Mouse (Mus musculus) frontal cortex, adult 2 months (tissue): ENCODE data around the gene Nlrc4. TPM values are rescaled to one million over a fixed set of nuclear protein-coding genes. Genes with fewer than 3 reads are reported as not detected.

Experiments used
- DNase-seq, 2 experiments: peaks; one replicate each; pipeline ENCODE4 v3.0.0; 2022; ENCODE audit warnings: low spot score in 1 of 2; ENCODE audit errors: extremely low spot score in 1 of 2
- polyA plus RNA-seq: library from polyadenylated mRNA; depleted of rRNA; stranded (reverse); fragments of >200 nt; gene quantifications from 2 replicates; pipeline ENCODE4 v1.2.3, GENCODE M21; 2012

Gene Nlrc4
- polyA plus RNA-seq, 1 experiment: 0.18 TPM

DNA sequence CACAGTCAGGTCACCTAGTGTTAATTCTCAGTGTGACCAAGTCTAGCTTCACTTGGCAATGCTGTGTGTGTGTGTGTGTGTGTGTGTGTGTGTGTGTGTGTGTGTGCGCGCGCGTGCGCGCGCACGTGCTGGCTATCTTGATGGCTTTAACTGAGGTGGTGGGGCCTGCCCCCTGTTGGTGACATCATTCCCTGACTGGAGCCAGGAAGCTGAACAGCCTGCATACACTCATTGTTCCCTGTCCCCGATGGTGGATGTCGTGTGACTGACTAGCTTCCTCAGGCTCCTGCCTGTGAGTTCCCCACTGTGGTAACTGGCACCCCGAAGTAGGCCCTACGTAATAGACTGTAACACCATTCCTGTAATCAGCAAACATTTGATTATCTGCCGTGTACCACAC is 27.5 kb downstream of the Nlrc4 start:
- no peak for DNase-seq

DNA sequence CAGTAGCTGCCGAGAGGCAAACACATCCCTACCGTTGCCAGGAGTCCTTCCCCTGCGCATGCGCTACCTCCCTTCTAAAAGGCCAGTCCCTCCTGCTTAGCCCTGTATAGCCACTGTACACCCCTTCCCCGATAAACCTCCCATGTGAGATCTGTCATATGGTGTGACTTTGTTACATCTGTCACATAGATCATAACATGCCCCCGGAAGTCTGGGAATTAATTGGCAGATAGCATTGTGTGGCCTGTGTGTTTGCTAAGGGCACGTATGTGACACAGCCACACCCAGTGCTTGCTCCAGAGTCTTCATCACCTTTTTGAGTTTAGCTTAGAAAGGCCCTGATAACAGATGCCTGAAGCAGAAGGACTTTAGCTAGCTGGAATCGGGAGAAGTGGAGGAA is 28.9 kb downstream of the Nlrc4 start:
- DNase-seq: no peak

DNA sequence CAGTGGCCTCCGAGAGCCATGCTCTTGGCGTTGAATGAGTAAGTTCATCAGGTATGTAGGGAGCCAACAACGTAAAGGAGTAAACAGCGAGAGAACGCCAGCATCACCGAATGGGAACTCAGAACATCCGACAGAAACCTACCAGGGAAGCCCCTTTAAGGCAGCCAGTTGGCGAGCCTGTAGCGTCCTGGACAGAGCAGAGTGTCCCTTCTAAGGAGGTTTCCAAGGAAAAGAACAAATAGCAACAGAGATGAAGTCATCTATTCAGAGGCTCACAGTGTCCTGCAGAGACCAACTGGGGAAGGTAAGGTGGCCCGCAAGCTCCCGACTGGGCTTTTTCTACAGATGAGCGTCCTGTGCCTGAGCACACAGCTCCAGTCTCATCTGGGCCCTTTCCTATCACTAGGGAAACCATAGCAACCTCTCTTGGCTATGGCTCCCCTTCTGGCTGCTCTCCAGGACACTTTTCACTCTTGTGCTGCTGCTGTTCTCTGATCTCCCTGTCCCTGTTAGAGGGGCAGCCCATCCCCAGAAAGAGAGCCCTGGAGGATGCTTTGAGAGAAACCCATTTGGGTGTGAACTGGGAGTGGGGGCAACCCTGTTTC is 34.4 kb downstream of the Nlrc4 start:
- peak in 1 of 2 experiments; percentile 12 for DNase-seq

DNA sequence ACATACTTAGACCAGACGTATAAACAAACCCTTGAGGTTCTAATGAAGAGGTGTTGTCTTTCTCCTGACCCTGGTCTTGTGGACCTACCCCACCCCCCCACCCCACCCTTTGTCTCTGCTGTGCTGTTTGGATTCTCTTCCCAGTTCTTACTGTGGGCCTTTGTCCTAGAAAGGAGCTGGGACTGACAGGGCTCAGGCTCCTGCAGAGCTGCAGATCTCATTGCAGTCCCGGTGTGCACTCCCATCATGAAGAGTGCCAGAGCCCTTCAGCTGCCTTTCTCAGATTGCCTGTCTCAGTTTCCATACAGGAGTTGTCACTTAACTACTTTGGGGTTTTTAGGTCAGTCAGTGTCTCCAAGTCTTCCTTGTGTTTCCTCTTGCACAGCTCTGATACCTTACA is 38.3 kb downstream of the Nlrc4 start:
- no peak for DNase-seq

DNA sequence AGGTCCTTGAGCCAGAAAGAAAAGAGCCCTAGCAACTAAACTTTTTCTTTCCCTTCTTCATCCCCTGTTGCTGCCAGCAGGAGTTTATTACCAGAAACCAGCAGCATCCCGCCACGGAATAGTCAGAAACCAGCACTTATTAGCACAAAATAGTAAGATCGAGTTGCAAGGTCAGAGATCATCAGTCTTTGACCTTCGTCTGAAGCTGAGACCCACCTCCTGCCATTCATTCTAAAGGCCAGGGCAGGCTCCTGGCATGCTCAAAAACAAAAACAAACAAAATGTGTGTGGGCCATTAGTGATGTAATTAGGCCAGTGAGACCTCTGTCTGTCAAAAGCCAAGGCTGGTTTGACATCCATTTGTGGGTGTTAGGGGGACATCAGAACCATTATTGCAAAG is 40.8 kb downstream of the Nlrc4 start:
- DNase-seq: no peak

DNA sequence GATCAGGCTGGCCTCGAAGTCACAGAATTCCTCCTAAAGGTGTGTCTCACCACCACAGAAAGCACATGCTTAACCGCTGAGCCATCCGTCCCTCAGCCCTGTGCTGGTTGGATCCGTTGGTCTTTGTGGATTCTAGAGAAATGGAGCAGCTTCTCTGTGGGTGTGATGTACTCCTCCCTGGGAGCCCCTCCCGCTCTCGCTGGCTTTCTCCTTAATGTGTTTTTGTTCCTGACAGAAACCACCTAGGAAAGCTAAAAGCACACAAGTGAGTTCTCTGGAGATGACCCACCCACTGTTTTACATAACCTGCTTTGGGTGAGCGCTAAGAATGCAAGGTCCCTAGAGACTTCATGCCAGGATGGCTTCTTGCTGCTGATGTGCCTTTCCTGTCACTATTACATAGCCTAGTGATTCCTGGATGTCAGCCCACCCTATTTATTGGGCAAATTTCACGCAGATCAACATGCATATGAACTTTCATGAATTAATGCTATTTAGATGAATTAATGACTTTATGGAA is 42.0 kb downstream of the Nlrc4 start:
- no peak for DNase-seq

DNA sequence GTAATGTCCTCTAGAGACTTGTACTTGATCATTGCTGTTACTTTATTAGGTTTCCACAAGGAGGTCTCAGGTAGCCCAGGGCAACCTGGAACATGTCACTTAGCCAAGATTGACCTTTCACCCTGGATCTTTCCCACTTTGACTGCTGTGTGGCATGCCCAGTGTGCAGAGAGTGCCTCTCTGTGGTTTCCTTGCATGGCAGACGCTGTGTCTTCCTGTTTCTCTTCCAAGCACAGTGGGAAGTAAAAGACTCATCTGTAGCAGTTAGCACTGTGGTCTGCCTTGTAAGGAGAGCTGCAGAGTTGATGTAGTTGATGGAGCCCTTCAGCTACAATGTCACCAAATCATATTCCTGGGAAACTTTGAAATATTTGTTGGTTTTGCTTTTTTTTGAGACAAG is 44.3 kb downstream of the Nlrc4 start:
- DNase-seq: no peak

DNA sequence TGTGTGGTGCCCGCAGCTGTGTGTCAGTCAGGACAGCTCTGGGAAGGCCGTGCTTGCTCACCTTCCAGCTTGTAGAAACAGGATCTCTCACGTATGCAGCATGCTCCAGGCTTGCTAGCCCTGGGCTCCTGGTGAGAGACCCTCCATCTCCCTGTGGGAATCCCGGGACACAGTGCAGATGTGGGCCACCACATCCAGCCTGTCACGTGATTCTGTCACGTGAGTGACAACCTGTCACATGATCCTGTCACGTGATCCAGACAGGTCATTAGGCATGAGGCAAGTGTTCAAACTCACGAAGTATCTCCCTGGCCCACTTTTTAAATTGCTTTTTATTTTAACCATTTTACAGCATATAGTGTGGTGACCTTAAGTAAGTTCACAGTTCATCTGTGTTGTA is 45.6 kb downstream of the Nlrc4 start:
- DNase-seq: no peak

DNA sequence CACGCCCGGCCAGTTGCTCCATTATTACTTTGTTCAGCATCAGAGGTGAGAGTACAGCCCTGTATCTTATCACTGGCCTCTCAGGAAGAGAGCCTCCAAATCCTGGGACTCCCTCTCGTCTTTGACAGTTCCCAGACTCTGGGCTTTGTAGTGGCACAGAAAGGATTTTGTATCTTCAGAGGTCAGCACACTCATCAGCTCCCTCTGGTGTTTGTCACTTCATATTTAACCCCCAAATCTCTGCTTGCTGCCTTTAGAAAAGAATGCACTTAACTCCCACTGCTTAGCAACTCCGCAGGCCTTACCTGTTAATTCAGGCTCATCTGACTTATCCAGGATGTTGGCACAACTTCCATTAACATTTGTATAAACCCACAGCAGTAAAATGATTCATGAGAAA is 49.2 kb downstream of the Nlrc4 start:
- no peak for DNase-seq

DNA sequence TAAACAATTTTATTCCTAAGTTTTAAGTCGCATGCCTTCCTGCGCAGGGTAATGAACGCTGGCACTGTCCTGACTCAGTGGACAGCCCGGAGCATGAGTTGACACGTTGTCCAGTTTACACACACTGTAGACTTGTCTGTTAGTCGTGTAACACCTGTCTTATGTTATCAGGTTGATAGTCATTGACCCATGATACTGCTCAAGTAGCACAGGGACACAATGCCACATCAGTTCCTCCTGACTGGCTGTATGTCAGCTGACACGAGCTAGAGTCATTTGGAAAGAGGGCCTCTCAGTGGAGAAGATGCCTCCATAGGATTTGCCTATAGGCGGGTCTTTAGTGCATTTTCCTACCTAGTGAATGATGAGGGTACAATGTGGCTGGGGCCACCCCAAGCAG is 52.5 kb downstream of the Nlrc4 start:
- no peak for DNase-seq

DNA sequence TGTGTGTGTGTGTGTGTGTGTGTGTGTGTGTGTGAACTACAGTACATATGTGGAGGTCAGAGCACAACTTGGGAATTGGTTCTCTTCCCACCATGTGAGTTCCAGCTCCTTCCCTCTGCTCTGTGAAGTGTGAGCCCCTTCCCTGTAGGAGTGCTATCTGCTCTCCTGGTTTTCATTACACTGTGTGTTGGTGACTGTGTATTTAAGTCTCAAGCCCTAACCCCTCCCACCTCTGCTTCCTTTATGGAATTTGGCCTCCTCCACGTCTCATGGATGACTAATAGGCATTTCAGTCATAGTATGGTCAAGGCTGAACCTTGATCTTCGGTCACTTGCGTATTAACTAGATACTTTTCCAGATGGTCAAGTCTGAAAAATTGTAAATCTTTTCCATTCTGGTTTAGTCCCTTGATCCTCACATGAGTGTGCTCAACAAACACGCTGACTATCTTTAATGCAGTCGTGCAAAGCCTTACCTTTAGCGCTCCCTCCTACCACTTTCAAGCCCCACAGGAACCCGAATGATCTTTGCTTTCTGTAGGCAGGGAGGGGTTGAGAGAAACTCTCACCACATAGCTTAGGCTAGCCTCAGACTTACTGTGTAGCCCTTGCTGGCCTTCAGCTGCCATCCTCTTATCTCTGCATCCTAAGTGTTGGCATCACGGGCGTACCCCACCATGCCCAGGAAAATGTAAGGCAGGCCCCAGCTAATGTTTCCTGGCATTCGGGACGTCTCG is 56.3 kb downstream of the Nlrc4 start:
- DNase-seq: no peak

DNA sequence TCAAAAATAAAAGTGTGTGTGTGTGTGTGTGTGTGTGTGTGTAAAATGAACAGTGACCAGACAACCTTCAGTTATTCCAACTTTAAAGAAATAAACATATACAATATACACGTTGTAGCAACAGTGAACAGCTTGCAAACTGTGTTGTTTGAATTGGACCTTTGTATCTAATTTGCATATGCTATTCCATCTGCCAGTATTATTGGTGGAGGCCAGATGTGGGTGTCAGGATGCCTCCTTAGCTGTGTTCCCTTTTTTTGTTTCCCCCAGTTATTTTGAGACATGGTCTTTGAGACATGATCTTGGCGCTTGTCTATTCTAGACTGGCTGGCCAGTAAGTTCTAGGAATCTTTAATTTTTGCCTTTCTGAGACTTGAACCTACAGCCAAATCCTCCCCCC is 61.8 kb downstream of the Nlrc4 start:
- DNase-seq: no peak

DNA sequence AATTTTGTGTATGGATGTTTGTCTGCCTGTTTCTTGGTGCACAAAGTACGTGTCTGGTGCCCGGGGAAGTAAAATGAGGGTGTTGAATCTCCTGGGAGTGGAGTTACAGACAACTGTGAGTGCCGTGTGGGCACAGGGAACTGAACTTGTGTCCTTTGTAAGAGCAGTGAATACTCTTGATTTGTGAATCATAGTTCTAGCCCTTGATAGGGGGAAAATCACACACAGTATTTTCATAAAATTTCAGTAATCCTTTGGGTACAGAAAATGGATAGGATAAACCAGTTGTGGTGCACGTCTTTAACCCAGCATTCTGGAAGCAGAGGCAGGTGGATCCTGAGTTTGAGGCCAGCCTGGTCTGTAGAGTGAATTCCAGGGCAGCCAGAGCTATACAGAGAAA is 62.2 kb downstream of the Nlrc4 start:
- DNase-seq: no peak

DNA sequence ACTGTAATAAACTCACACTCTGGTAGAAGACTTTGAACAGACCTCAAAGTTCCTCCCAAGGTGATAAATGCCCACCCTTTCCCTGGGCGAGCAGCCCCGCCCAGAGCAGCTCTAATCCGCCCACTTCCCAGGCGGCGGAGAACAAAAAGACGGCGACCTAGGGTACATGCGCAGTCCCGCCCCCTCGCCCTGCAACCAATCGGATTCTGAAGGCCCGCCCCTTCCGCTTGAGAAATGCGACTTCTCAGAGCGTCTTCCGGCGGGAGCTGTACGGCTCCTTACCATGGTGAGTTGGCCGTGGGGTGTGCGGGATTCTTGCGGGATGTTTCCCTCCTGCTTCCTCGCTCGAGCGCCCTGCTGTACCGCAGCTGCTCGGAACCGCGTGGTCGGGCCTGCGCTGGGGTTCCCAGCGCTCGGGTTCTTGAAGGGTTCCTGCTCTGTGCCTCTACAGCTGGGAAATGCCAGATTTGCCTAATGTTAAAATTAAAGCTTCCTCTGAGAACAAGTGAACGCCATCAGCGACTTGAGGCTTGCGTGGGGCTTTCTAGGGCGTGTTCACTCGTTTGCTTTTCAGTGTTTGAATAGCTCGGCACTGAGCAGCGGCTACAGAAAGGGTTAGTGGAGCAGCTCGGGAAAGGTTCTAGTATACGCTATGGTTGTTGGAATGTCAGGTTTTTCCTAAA is 63.4 kb downstream of the Nlrc4 start, which contains the start of gene Slc30a6:
Gene Slc30a6, plus strand, starts transcription at position 226 of the 683 bp plus-strand sequence.
- peak; percentile 95 to 98 for DNase-seq

DNA sequence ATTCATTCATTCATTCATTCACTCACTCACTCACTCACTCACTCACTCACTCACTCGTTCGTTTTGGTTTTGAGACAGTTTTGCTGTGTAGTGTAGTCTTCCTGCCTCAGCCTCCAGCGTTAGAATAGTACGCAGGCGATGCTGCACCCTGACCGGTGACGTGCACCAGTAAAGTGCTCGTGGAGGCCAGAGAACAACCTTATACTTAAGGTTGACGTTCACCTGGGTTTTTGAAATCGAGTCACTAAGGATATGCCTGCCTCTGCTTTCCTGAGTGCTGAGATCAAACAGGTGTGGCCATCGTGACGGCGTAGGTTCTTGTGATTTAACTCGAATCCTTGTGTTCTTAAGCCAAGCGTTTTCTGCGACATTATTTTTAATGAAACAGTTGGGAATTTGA is 64.1 kb downstream of the Nlrc4 start:
- peak in 1 of 2 experiments; percentile 16 for DNase-seq

DNA sequence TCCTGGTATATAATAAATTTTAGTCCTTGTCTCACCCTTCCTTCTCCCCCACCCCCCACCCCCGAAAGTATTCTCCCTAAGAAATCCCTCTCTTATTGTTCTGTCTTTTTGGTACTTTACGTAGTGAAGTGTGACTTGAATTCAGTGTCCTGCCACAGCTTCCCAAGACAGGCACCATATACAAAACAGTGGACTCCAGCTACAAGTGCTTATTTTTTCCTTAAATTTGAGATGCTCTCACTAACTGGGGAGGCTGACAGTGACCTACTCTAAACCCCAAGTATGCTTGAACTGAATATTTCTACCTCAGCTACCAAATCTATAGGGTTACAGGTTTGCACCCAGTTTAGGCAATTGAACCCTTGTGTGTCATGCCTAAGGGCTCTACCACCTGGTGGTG is 64.6 kb downstream of the Nlrc4 start:
- no peak for DNase-seq

DNA sequence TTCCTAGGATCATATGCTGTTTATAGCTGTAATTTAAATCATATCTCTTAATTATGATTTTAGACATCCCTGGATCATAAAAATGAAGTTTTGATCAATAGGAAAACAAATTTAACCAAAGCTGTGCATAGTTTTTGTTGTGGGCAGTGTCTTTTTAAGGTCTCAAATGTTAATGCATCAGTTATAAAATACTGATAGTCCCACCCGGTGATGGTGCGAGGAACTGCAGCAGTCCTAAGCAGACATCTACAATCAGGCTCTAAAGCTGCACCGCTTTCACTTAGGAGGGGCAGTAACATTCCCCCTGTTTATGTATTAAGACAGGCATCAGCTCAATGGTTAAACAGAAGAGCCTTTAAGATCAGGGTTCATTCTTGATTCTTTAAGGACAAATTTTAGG is 69.1 kb downstream of the Nlrc4 start:
- no peak for DNase-seq

DNA sequence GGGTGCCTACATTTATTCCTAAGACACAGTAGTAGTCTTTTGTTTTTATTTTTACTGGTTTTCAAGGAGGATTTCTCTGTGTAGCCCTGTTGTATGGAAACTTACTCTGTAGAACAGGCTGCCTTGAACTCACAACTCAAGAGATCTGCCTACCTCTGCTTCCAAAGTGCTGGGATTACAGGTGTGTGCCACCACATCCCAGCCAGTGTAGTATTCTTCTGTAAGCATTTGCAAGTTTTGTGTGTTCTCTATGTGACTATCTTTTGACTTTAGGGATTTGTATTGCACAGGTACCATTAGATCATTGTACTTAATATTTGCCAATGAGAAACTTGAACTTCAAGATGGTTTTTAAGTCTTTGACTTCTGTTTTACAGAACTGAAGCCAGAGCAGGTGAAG is 72.3 kb downstream of the Nlrc4 start:
- no peak for DNase-seq

DNA sequence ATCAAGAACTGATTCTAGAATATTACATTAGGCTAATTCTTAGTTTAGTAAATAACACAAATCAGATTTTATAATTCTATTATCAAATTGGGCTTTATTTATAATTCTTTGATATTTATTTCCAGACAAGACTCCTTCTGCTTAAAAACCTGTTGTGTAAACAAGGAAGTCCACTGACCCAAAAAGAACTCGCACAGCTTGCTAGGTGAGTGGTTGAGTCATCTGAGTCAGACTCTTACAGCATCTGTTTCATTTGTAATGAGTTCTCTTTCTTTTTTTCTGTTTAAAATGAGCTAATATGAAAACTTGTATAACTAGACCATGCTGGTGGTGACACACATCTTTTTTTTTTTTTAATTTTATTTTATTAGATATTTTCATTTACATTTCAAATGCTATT is 82.0 kb downstream of the Nlrc4 start:
- DNase-seq: no peak
